Mouse (Mus musculus) liver, adult 2 months (tissue): ENCODE data around the gene Fam122a. TPM values are rescaled to one million over a fixed set of nuclear protein-coding genes. Genes with fewer than 3 reads are reported as not detected.

Source experiments
- DNase-seq: peaks from one replicate; pipeline ENCODE4 v3.0.0-alpha.2; 2011; ENCODE audit warnings: low read depth, low spot score; ENCODE audit errors: extremely low read depth
- H3K27ac ChIP-seq: fragments of 200-500 bp; replicated peaks from 2 replicates; pipeline ENCODE4 v1.5.1; 2012; ENCODE audit warnings: low read depth, mild to moderate bottlenecking, control low read depth, inconsistent platforms, low read length; ENCODE audit not compliant: insufficient read depth
- H3K27me3 ChIP-seq: fragments of 200-500 bp; 2 replicates; pipeline ENCODE4 v1.6.1; 2012; ENCODE audit warnings: mild to moderate bottlenecking, moderate library complexity, low read length, inconsistent platforms; ENCODE audit not compliant: control insufficient read depth, insufficient read depth
- H3K36me3 ChIP-seq: fragments of 200-500 bp; 2 replicates; pipeline ENCODE4 v1.6.1; 2012; ENCODE audit warnings: low read length, inconsistent platforms; ENCODE audit not compliant: control insufficient read depth, insufficient read depth
- H3K4me1 ChIP-seq: fragments of 200-500 bp; 2 replicates; pipeline ENCODE4 v1.6.1; 2011; ENCODE audit warnings: low read length; ENCODE audit not compliant: control insufficient read depth, insufficient read depth
- H3K4me3 ChIP-seq: fragments of 200-500 bp; 2 replicates; pipeline ENCODE4 v1.5.1; 2011; ENCODE audit warnings: low read depth, mild to moderate bottlenecking, control low read depth, low read length, moderate library complexity; ENCODE audit not compliant: insufficient read depth
- H3K79me2 ChIP-seq: fragments of 200-500 bp; 2 replicates; pipeline ENCODE4 v1.6.1; 2012; ENCODE audit warnings: inconsistent platforms, mild to moderate bottlenecking, low read length, moderate library complexity; ENCODE audit not compliant: control insufficient read depth, insufficient read depth
- H3K9ac ChIP-seq: fragments of 200-500 bp; 2 replicates; pipeline ENCODE4 v1.6.1; 2012; ENCODE audit warnings: low read depth, mild to moderate bottlenecking, control low read depth, inconsistent platforms, low read length
- CTCF ChIP-seq: fragments of 200-500 bp; IDR thresholded peaks from 2 replicates; pipeline ENCODE4 v1.5.1; 2011; ENCODE audit warnings: low read depth, low read length, control low read depth
- POLR2A ChIP-seq: fragments of 200-500 bp; IDR thresholded peaks from 2 replicates; pipeline ENCODE4 v1.6.1; 2011; ENCODE audit warnings: low read length, control low read depth; ENCODE audit not compliant: insufficient read depth; ENCODE audit errors: extremely low read depth
- WGBS: fragments of 180-500 bp; shearing (Covaris S2); methylation state at CpG from one replicate; pipeline ENCODE4 v1.1.7; 2018; 5-methylcytosine and 5-hydroxymethylcytosine counted together
- polyA plus RNA-seq: library from polyadenylated mRNA; depleted of rRNA; stranded (reverse); fragments of >200 nt; gene quantifications from 2 replicates; pipeline ENCODE4 v1.2.3, GENCODE M21; 2012
- total RNA-seq: library from RNA; depleted of rRNA; stranded (reverse); fragments of >200 nt; gene quantifications from 2 replicates; pipeline ENCODE4 v1.2.3, GENCODE M21; 2014

Fam122a gene
- total and polyA plus RNA-seq, 2 experiments: 0.74 to 17.6 TPM

- Histone ChIP-seq H3K4me3 (peak overlapping the region; percentile 87), H3K79me2 (no peaks in the 10 kb centered on the region), H3K36me3 (no peaks in the 10 kb centered on the region), H3K4me1 (peaks cover 2% of the 10 kb centered on the region), H3K27me3 (no peaks in the 10 kb centered on the region), H3K9ac (peak overlapping the region; percentile 91), H3K27ac (peak overlapping the region; percentile 62)
- TF ChIP-seq CTCF: no peak
- no peak for TF ChIP-seq POLR2A
- WGBS: 3% methylated on average over 11 of the region's 11 CpGs
- DNase-seq: no peak
Observed at GRCm38 (mm10) chr19:24476461-24476860, 695 bp downstream of the Fam122a start.

- TF ChIP-seq CTCF: no peak
- TF ChIP-seq POLR2A: no peak
- Histone ChIP-seq H3K27me3 (no peaks in the 10 kb centered on the region), H3K79me2 (no peaks in the 10 kb centered on the region), H3K36me3 (no peaks in the 10 kb centered on the region), H3K9ac (no peak overlapping the region), H3K4me3 (no peak overlapping the region), H3K4me1 (peaks cover 2% of the 10 kb centered on the region), H3K27ac (no peak overlapping the region)
- no peak for DNase-seq
- WGBS: 88% methylated on average over 6 of the region's 6 CpGs
Observed at GRCm38 (mm10) chr19:24475281-24475680, 1.9 kb downstream of the Fam122a start.

GRCm38 (mm10) chr19:24472512-24472911 is 4.6 kb downstream of the Fam122a start:
- Histone ChIP-seq H3K4me3 (no peak overlapping the region), H3K27ac (no peak overlapping the region), H3K4me1 (no peaks in the 10 kb centered on the region), H3K27me3 (no peaks in the 10 kb centered on the region), H3K79me2 (no peaks in the 10 kb centered on the region), H3K9ac (no peak overlapping the region), H3K36me3 (no peaks in the 10 kb centered on the region)
- no peak for DNase-seq
- 90% methylated on average over 5 of the region's 5 CpGs for WGBS
- TF ChIP-seq POLR2A (no peak), CTCF (no peak)

- no peaks in the 10 kb centered on the region for H3K79me2 ChIP-seq
- no peak overlapping the region for H3K27ac ChIP-seq
- H3K4me3 ChIP-seq: no peak overlapping the region
- H3K27me3 ChIP-seq: no peaks in the 10 kb centered on the region
- no peaks in the 10 kb centered on the region for H3K36me3 ChIP-seq
- 91% methylated on average over 6 of the region's 6 CpGs for WGBS
- no peak overlapping the region for H3K9ac ChIP-seq
- DNase-seq: no peak
- no peaks in the 10 kb centered on the region for H3K4me1 ChIP-seq
- TF ChIP-seq CTCF (no peak), POLR2A (no peak)
Observed at GRCm38 (mm10) chr19:24471538-24471937, 5.6 kb downstream of the Fam122a start.

GRCm38 (mm10) chr19:24469216-24469615 is 7.9 kb downstream of the Fam122a start:
- no peak for DNase-seq
- TF ChIP-seq CTCF: no peak
- TF ChIP-seq POLR2A: no peak
- Histone ChIP-seq H3K4me1 (no peaks in the 10 kb centered on the region), H3K27me3 (no peaks in the 10 kb centered on the region), H3K79me2 (no peaks in the 10 kb centered on the region), H3K36me3 (no peaks in the 10 kb centered on the region), H3K27ac (no peak overlapping the region), H3K4me3 (no peak overlapping the region), H3K9ac (no peak overlapping the region)
- 75% methylated on average over 4 of the region's 4 CpGs for WGBS

GRCm38 (mm10) chr19:24468616-24469015 is 8.5 kb downstream of the Fam122a start:
- H3K36me3 ChIP-seq: no peaks in the 10 kb centered on the region
- 75% methylated on average over 3 of the region's 3 CpGs for WGBS
- DNase-seq: no peak
- no peak overlapping the region for H3K4me3 ChIP-seq
- no peaks in the 10 kb centered on the region for H3K27me3 ChIP-seq
- no peak overlapping the region for H3K27ac ChIP-seq
- no peak overlapping the region for H3K9ac ChIP-seq
- no peak for TF ChIP-seq POLR2A
- TF ChIP-seq CTCF: no peak
- H3K79me2 ChIP-seq: no peaks in the 10 kb centered on the region
- H3K4me1 ChIP-seq: no peaks in the 10 kb centered on the region
